Comparison of ENCODE assay signal across 33 mouse cellular contexts in the genomic region with DNA sequence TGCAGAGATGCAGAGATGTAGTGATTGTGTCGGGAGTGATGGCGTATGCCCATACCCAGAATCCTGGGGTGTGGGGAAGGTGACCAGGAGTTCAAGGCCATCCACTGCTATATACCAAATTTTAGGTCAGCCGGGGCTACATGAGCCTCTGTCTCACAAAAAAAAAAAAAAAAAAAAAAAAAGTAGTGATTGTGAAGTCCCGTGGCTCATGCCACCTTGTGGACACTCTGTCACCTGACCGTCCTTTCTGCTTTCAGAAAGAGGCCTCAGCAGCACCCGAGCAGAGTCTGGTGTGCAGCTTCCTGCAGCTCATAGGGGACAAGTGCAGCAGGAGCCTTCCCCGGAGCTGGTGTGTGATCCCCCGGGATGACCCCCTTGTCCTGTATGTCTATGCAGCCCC. TPM values are rescaled to one million over a fixed set of nuclear protein-coding genes. Genes with fewer than 3 reads are reported as not detected.
DNase-seq lines count a peak whose midpoint lies in the region; ATAC-seq and TF ChIP-seq lines count a peak whose summit lies in the region.
"Had no signal": no experiment of that assay in that cellular context is flagged by ENCODE, and none has a peak within 500 bp of the region (broad histone marks: within the 10 kb centered on the region; RNA-seq: fewer than 3 reads in every experiment).

No protein-coding gene starts in this region.

- no peak for TF ChIP-seq POLR2A in MEL (IDR thresholded peaks at IDR 0.05; ENCODE audit: control insufficient read depth in 1 of 2, insufficient read depth in 1 of 2, low read depth in 1 of 2, low read length in 2 of 2, poor library complexity in 1 of 2)

- no peak for TF ChIP-seq EP300 in lung, postnatal 0 days (IDR thresholded peaks at IDR 0.05)
- no peak for TF ChIP-seq EP300 in MEL (IDR thresholded peaks at IDR 0.05; ENCODE audit: low read depth in 1 of 2, low read length in 2 of 2)

- H3K27me3 ChIP-seq in intestine, postnatal 0 days (replicated peaks; ENCODE audit: control insufficient read depth, insufficient read depth, low read length) = no peaks in the 10 kb centered on the region
- H3K27me3 ChIP-seq in intestine, embryonic 15.5 days (replicated peaks) = no peaks in the 10 kb centered on the region
- no peaks in the 10 kb centered on the region for H3K27me3 ChIP-seq in lung, postnatal 0 days (replicated peaks; ENCODE audit: insufficient read depth, low read length)
- H3K27me3 ChIP-seq in MEL (ENCODE audit: control insufficient read depth in 1 of 2, insufficient read depth in 2 of 2, low read length in 2 of 2) = no peaks in the 10 kb centered on the region
- H3K27me3 ChIP-seq: embryonic facial prominence, embryonic 13.5 days; forebrain, embryonic 15.5 days; hindbrain, embryonic 15.5 days; neural tube, embryonic 15.5 days; Patski had no signal

- WGBS in intestine, postnatal 0 days = 58% methylated on average over 8 of the region's 8 CpGs
- WGBS in intestine, embryonic 15.5 days = 60% methylated on average over 8 of the region's 8 CpGs
- WGBS in lung, postnatal 0 days = 65% methylated on average over 8 of the region's 8 CpGs

- no peaks in the 10 kb centered on the region for H3K79me2 ChIP-seq in MEL (ENCODE audit: control insufficient read depth, insufficient read depth, low read length, poor library complexity)

- TF ChIP-seq CTCF in intestine, postnatal 0 days (IDR thresholded peaks at IDR 0.05; ENCODE audit: low read depth) = peak; percentile 42; the same call in 1 of the 2 replicates
- TF ChIP-seq CTCF in lung, postnatal 0 days (IDR thresholded peaks at IDR 0.05) = peak; percentile 19; the same call in 1 of the 2 replicates
- no peak for TF ChIP-seq CTCF in MEL (IDR thresholded peaks at IDR 0.05 in 2 of 3, conservative IDR thresholded peaks at IDR 0.05 in 1 of 3; ENCODE audit: control insufficient read depth in 1 of 3, insufficient read depth in 1 of 3, low read depth in 2 of 3, low read length in 3 of 3, poor library complexity in 1 of 3, severe bottlenecking in 1 of 3)

- no peak for ATAC-seq in intestine, postnatal 0 days
- no peak for ATAC-seq in intestine, embryonic 15.5 days
- ATAC-seq in lung, postnatal 0 days = no peak
- ATAC-seq: forebrain, embryonic 15.5 days; midbrain, embryonic 13.5 days; Patski had no signal

- DNase-seq in lung, postnatal 0 days (ENCODE audit: low spot score) = no peak
- no peak for DNase-seq in lung, postnatal 4 days
- no peak for DNase-seq in MEL (ENCODE audit: low read depth, low spot score)
- DNase-seq in testis, postnatal 10 days (ENCODE audit: low spot score) = no peak
- no peak for DNase-seq in left cerebral cortex, postnatal 4 days
- DNase-seq: adrenal gland, postnatal 10 days; B cell, adult 2 months; cerebellum, adult 18-20 months; cerebellum, postnatal 10 days; gastrocnemius, postnatal 36 days; heart, adult 18-20 months; heart, postnatal 10 days; kidney, adult 9 months; kidney, postnatal 14 days; layer of hippocampus, adult 9-11 months; liver; lung, adult 18-20 months; lung, postnatal 14 days; right cerebral cortex, postnatal 25 days; spleen, adult 18-20 months; thymus, adult 2 months; thymus, postnatal 36 days had no signal

- no peak overlapping the region for H3K4me2 ChIP-seq in intestine, postnatal 0 days (replicated peaks; ENCODE audit: low read depth)
- H3K4me2 ChIP-seq in intestine, embryonic 15.5 days (replicated peaks) = no peak overlapping the region
- H3K4me2 ChIP-seq in lung, postnatal 0 days (replicated peaks; ENCODE audit: low read depth, low read length) = no peak overlapping the region
- H3K4me2 ChIP-seq: embryonic facial prominence, embryonic 13.5 days; forebrain, embryonic 15.5 days; heart, embryonic 13.5 days; hindbrain, embryonic 15.5 days; midbrain, embryonic 13.5 days; neural tube, embryonic 15.5 days had no signal

- H3K9me3 ChIP-seq in intestine, postnatal 0 days (ENCODE audit: control insufficient read depth) = no peaks in the 10 kb centered on the region
- H3K9me3 ChIP-seq in intestine, embryonic 15.5 days = no peaks in the 10 kb centered on the region
- H3K9me3 ChIP-seq in lung, postnatal 0 days (ENCODE audit: low read length) = no peaks in the 10 kb centered on the region
- no peaks in the 10 kb centered on the region for H3K9me3 ChIP-seq in MEL (replicated peaks; ENCODE audit: insufficient read depth, low read length)
- H3K9me3 ChIP-seq: embryonic facial prominence, embryonic 13.5 days; forebrain, embryonic 10.5 days; forebrain, embryonic 15.5 days; G1E; heart, embryonic 13.5 days; hindbrain, embryonic 15.5 days; midbrain, embryonic 13.5 days; neural tube, embryonic 15.5 days had no signal

- no peaks in the 10 kb centered on the region for H3K4me1 ChIP-seq in intestine, postnatal 0 days (replicated peaks; ENCODE audit: control insufficient read depth, insufficient read depth, low read length)
- no peaks in the 10 kb centered on the region for H3K4me1 ChIP-seq in intestine, embryonic 15.5 days (replicated peaks)
- no peaks in the 10 kb centered on the region for H3K4me1 ChIP-seq in lung, postnatal 0 days (ENCODE audit: insufficient read depth, low read depth, low read length)
- peaks cover 0 to 9% of the 10 kb centered on the region in 2 experiments; a peak in 1 of 4 replicates for H3K4me1 ChIP-seq in MEL (ENCODE audit: control insufficient read depth in 1 of 2, insufficient read depth in 2 of 2, low read length in 2 of 2)
- H3K4me1 ChIP-seq: embryonic facial prominence, embryonic 13.5 days; forebrain, embryonic 15.5 days; hindbrain, embryonic 15.5 days; midbrain, embryonic 13.5 days; neural tube, embryonic 15.5 days had no signal

- TF ChIP-seq RAD21 in MEL (IDR thresholded peaks at IDR 0.05; ENCODE audit: low read depth, low read length) = no peak

- no peaks in the 10 kb centered on the region for H3K36me3 ChIP-seq in intestine, postnatal 0 days (ENCODE audit: control insufficient read depth, insufficient read depth)
- H3K36me3 ChIP-seq in intestine, embryonic 15.5 days = no peaks in the 10 kb centered on the region
- H3K36me3 ChIP-seq in lung, postnatal 0 days (ENCODE audit: insufficient read depth, low read length) = no peaks in the 10 kb centered on the region
- H3K36me3 ChIP-seq in MEL (ENCODE audit: control insufficient read depth in 1 of 2, insufficient read depth in 2 of 2, low read length in 2 of 2) = no peaks in the 10 kb centered on the region; a peak in 1 of 4 replicates
- H3K36me3 ChIP-seq: embryonic facial prominence, embryonic 13.5 days; forebrain, embryonic 10.5 days; forebrain, embryonic 15.5 days; G1E; heart, embryonic 13.5 days; hindbrain, embryonic 15.5 days; midbrain, embryonic 13.5 days; neural tube, embryonic 15.5 days had no signal

- intact Hi-C loops in left cerebral cortex, postnatal 4 days (cut with DNase I) = loop anchor here (10.0 kb wide), 1 partner anchor 203 kb away; no protein-coding TSS in a partner anchor

- no peak overlapping the region for H3K4me3 ChIP-seq in intestine, postnatal 0 days (ENCODE audit: low read depth, low read length)
- no peak overlapping the region for H3K4me3 ChIP-seq in intestine, embryonic 15.5 days (replicated peaks)
- no peak overlapping the region for H3K4me3 ChIP-seq in lung, postnatal 0 days (ENCODE audit: low read depth, low read length)
- no peak overlapping the region for H3K4me3 ChIP-seq in MEL (ENCODE audit: control insufficient read depth in 1 of 2, insufficient read depth in 1 of 2, low read depth in 2 of 2, low read length in 2 of 2)
- H3K4me3 ChIP-seq: embryonic facial prominence, embryonic 13.5 days; forebrain, embryonic 10.5 days; forebrain, embryonic 15.5 days; heart, embryonic 13.5 days; hindbrain, embryonic 15.5 days; midbrain, embryonic 13.5 days; neural tube, embryonic 15.5 days had no signal

- no peak overlapping the region for H3K27ac ChIP-seq in intestine, postnatal 0 days (ENCODE audit: low read depth, low read length)
- H3K27ac ChIP-seq in intestine, embryonic 15.5 days = no peak overlapping the region
- no peak overlapping the region for H3K27ac ChIP-seq in lung, postnatal 0 days (ENCODE audit: low read length)
- H3K27ac ChIP-seq in MEL (ENCODE audit: control insufficient read depth, low read depth, low read length) = no peak overlapping the region
- H3K27ac ChIP-seq: embryonic facial prominence, embryonic 13.5 days; forebrain, embryonic 15.5 days; heart, embryonic 13.5 days; hindbrain, embryonic 15.5 days; midbrain, embryonic 13.5 days; neural tube, embryonic 15.5 days had no signal

- no peak overlapping the region for H3K9ac ChIP-seq in intestine, postnatal 0 days (ENCODE audit: low read depth, low read length)
- H3K9ac ChIP-seq in intestine, embryonic 15.5 days = no peak overlapping the region
- H3K9ac ChIP-seq in lung, postnatal 0 days (replicated peaks; ENCODE audit: low read depth) = no peak overlapping the region
- H3K9ac ChIP-seq in MEL (ENCODE audit: control insufficient read depth, low read depth, low read length, poor library complexity, severe bottlenecking) = no peak overlapping the region
- H3K9ac ChIP-seq: embryonic facial prominence, embryonic 13.5 days; forebrain, embryonic 15.5 days; heart, embryonic 13.5 days; hindbrain, embryonic 15.5 days; midbrain, embryonic 13.5 days; neural tube, embryonic 15.5 days had no signal

TF ChIP-seq in MEL, 35 proteins besides CTCF, POLR2A, EP300 and RAD21:
- TF ChIP-seq CHD1 (IDR thresholded peaks at IDR 0.05; ENCODE audit: low read depth, low read length) = no peak
- TF ChIP-seq KAT2A (conservative IDR thresholded peaks at IDR 0.05; ENCODE audit: low read depth, low read length) = no peak
- peak; percentile 66 for TF ChIP-seq ZNF384 (IDR thresholded peaks at IDR 0.05; ENCODE audit: low read depth, low read length)
TF ChIP-seq in MEL: peak in this region for 1.

RNA-seq across cellular contexts. Expression of gene Fgd2, which starts 17.3 kb away (rescaled TPM):
- 4.9 and 6.0 TPM in 2 replicates for polyA plus RNA-seq in intestine, postnatal 0 days (2015; fragmentation: Nextera tagmentation; extraction: Ambion mirVana)
- polyA plus RNA-seq in intestine, embryonic 15.5 days (2015; fragmentation: Nextera tagmentation; extraction: Ambion mirVana) = 10.5 and 12.3 TPM in 2 replicates
- 11.9 and 14.2 TPM in 2 replicates for polyA plus RNA-seq in lung, postnatal 0 days (2015; fragmentation: Nextera tagmentation; extraction: Ambion mirVana)
- total RNA-seq in MEL (2012; rRNA removed) = 0.07 and 0.23 TPM in 2 replicates
- under 1 TPM in 1 of 2 experiments, not detected in 1; 0.39 TPM for polyA plus RNA-seq in MEL (2012; ENCODE audit: insufficient read depth in 1 of 2, insufficient read length in 2 of 2, low read depth in 1 of 2, low replicate concordance in 2 of 2, missing spikeins in 1 of 2)
- 1 to 10 TPM; 4.5 to 6.4 TPM for total RNA-seq in left cerebral cortex, postnatal 4 days (2021)

RNA-seq across cellular contexts. Expression of gene Mtch1, which starts 30.3 kb away (rescaled TPM):
- polyA plus RNA-seq in intestine, postnatal 0 days (2015; fragmentation: Nextera tagmentation; extraction: Ambion mirVana) = 139 and 143 TPM in 2 replicates
- 235 and 275 TPM in 2 replicates for polyA plus RNA-seq in intestine, embryonic 15.5 days (2015; fragmentation: Nextera tagmentation; extraction: Ambion mirVana)
- polyA plus RNA-seq in lung, postnatal 0 days (2015; fragmentation: Nextera tagmentation; extraction: Ambion mirVana) = 342 and 350 TPM in 2 replicates
- 119 and 143 TPM in 2 replicates for total RNA-seq in MEL (2012; rRNA removed)
- 100 to 1,000 TPM; 147 to 233 TPM for polyA plus RNA-seq in MEL (2012; ENCODE audit: insufficient read depth in 1 of 2, insufficient read length in 2 of 2, low read depth in 1 of 2, low replicate concordance in 2 of 2, missing spikeins in 1 of 2)
- total RNA-seq in left cerebral cortex, postnatal 4 days (2021) = 100 to 1,000 TPM; 489 to 514 TPM

Comparison
In these comparisons a context has a peak if more than half of its experiments do, and no peak if none do; other contexts are left out.
1. CTCF ChIP-seq: peak in intestine, postnatal 0 days (single experiment) and lung, postnatal 0 days (single experiment); none in MEL (0 of 3).